Mouse (Mus musculus) urinary bladder, postnatal 4 days (tissue): ENCODE results near the gene Trappc6a.

ENCODE experiments used
- DNase-seq, 2 experiments: peaks; one replicate each; pipeline ENCODE4 v3.0.0; 2021 to 2022; ENCODE audit warnings: low spot score in 2 of 2

Gene Trappc6a

DNA sequence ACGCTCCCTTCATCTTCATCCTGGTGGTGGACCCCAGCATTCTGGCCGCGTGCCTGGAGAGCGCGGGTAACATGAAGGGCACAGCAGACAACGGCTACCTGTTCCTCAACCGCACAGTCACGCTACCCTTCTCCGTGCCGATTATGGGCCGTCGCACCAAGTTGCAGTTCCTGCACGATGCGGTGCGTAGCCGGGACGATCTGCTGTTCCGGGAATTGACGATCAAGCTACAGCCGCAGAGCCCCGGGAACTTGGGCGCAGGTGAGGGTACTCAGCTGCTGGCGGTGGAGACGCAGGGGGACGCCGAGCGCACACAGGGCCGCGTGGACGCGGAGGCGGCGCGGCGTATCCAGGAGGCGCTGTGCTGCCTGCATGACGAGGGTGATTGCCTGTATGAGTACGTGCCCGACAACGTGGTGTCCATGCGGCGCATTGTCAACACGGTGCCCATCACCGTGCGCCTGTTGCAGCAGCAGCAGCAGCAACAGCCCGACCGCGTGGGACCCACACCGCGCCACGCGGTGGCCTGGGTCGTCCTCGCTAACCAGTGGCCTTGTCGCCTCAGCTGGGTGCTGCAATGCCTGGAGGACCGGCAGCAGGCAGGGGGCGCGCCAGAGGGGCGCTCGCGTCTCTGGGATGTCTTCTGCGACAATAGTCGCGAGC lies 15.7 kb downstream of the Trappc6a start:
- peak in 1 of 2 experiments; percentile 48 for DNase-seq

DNA sequence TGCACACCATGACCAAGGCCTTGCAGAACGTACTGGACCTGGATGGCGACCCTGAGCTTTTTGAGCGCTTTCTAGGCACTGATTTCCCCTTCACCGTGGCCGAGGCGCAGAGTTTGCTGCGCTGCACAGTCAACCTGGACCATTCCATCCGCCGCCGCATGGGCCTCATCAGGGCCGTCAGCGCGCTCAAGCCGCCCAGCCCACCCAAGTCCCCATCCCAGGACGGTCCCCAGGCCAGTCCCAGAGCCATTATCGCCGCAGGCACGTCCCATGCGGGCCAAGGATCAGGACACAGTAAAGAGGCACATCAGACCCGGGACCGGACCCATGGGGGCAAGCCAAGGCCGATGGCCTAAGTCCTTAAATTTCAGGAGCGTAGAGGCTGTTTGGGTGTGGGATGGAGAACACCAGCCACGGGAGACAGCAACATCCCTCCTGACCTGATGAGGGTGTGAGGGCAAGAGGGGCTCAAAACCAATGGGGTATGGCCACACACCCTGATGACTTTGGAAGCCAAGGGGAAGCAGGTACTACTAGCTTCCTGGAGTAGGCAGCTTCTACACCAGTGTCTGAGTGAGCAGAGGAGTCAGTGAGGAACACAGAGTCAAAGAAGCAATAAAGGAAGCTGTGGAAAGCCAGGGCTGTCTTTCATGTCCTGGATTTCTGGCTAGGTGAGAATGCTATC lies 16.4 kb downstream of the Trappc6a start:
- DNase-seq = no peak

DNA sequence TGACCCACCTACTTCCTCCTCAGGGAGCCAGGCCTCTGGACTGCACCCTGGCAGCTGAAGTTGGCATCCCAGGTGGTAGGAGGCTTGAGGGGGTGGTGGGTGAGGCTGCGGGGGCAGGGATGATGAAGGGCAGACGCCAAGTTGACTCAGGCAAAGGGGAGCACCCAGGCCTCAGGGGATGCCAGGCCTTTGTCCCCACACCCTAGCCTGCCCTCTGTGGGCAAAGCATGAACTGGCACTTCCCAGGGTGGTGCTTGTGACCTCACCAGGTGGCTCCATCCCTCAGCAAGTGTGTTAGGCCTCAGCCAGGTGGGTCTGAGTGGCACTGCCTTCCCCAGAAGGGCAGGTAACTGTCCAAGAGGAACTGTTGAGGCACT lies 16.9 kb downstream of the Trappc6a start:
- DNase-seq = no peak

DNA sequence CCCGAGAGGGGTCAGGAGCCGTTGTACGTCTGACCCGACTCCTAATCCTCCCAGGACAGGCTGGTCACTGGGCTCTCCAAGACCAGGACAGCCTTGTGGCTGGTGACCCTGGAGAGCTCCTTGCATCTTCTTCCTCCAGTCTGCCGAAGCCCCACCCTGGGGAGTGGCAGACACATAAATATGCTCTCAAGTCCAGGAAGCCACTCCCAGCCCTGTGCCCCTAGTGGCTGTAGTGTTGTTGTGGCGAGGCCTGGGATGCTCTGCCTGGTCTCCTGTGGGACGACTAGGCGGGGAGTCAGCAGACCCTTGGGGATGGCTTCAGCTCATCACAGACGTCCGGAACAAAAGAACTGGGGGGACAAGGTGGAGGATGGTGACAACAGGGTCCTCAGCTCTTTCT lies 22.9 kb downstream of the Trappc6a start:
- no peak for DNase-seq

DNA sequence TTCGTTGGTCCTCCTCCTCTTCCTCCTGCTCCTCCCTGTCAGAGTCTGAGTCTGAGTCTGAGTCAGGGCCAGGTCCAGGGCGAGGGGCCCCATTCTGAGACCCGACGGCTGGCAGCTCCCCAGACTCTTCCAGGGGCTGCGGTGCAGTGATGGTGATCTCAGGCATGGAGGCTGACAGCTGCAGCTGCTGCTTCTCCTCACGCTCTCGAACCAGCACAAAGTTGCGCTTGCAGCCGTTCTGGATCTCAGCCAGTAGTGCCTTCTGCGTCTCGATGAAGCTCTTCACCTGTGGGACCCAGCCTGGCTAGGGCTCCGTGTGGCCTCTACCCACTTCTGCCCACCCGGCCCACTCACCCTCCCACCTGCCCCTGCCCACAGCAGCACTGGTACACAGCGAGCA lies 24.0 kb downstream of the Trappc6a start:
- DNase-seq = no peak

DNA sequence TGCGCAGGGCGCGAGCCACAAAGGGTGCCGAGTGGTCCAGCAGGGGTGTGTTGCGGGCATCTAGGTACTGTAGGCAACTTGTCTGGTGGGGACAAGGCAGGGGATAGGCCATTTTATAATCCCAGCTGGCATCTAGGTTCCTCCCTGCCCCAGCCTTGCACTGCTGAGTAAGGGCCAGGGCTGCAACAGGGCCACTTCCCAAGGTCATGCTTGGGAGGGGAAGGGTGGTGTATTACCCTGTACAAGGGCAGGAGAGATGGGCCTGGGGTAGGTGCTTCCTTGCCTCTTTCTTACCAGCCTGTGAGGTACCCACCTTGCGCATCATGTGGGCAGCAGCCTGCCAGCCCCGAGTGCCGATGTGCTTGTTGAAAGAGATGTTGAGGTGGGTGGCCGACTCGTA lies 26.5 kb downstream of the Trappc6a start:
- no peak for DNase-seq

DNA sequence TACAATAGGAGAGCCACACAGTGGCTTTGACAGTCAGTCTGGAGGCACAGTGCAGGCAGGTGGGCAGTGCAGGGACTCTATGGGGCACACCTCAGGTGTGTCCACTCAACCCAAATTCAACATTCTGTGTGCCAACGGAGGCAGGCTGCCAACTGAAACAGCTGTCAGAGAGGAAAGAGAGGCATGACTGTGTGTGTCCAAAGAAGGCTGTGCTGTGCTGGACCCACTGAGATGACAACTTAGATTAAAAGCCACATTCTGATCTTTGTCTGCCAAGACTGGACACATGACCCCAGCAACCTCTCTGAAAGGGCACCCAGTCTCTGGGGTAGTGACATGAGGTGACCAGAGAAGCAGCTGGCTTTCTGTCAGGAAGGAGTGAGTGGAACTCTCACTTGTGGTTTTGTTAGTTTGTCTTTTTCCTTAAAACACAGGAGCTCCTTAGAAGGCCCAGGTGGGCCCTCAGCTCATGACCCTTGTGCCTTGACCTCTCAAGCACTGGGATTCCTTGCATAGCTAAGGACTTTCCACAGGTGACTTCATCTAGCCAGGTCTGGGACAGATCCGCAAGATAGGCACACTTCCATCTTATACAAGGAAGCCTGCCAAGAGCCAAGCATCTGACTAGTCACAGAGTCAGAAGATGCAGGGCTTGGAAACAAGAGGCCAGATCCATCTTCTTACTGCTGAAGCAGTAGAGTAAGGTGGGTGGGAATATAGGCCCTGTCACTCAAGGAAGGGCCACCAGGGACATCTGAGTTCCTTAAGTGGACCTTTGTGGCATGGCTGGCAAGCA lies 32.8 kb downstream of the Trappc6a start:
- DNase-seq = no peak

DNA sequence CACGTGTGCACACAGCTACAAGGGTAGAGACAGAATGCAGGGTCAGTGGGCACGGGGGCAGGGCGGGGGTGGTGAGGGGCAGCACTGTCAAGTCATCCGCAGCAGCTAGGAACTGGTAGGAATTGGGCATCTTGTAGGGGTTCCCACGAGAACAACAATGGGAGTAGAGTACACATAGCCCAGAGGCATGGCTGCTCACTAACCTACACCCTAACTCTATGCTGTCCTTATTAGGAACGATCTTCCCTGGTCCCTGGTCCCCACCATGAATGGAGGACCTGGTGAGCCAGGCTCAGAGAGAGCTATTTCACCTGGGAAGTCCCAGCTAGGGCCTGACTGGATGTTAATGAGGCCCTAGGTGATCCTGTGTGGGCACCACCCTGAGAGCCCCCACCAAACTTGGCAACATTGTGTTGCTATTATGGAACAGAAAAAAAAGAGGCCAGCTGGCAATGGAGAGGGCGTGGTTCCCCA lies 33.5 kb downstream of the Trappc6a start:
- no peak for DNase-seq

DNA sequence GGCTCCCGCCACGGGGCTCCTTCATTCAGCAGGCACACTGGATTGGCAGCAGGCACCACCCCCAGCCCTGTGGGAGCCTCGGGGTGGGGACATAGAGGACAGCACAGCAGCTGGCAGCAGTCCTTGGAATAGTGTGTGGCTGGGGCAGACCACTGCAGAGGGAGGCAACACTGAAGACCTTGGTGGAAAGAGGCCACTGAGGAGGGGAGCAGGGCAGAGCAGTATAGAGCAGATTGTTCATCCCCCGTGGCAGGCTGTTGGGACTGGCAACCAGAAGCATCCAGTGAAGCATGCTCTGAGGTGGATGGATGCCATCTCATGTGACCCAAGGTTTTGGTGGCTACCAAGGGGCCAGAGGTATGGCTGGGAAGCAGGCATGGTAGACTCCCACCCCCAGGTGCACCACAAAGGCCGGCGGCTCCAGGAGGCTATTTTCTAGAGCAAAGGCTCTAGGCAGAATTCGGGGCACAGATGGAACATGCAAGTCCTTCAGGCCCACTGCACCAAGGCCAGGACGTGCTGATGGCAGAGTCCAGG lies 34.0 kb downstream of the Trappc6a start:
- peak in 1 of 2 experiments; percentile 22 for DNase-seq

DNA sequence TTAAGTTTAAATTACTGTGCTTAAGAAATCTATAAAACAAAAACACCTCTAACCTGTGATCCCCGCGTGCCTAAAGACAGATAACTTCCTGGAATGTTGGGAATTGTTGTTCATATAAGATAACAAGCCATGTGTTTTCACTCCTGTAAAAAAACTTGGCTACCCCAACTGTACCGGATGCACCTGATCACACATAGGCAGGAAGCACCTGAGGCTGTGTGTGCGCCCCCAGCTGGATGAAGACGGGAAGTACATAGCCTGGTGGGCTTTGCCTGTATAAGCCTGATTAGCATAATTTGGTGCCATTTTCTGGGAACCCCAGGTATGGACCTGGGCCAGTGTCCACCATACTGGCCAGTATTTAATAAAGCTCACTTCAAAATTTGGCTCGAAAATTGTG lies 35.4 kb downstream of the Trappc6a start:
- DNase-seq = peak in 1 of 2 experiments; percentile 17

DNA sequence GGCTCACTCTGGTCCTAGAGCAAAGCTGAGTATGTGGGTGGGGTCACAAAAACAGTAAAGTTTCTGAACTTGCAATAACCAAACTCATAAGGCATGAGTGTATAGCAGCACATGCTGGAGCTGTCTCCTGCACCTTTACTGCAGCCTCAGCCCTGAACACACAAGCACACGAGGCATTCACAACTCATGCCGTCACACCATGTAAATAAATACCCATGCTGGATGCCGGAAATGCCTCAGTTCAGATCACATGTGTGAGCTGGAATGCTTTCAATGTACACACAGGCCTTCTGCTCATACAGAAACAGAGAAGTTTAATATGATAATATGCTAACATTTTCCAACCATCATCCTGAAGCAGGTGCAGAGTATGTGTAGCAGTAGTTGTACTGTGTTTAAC lies 37.8 kb downstream of the Trappc6a start:
- no peak for DNase-seq

DNA sequence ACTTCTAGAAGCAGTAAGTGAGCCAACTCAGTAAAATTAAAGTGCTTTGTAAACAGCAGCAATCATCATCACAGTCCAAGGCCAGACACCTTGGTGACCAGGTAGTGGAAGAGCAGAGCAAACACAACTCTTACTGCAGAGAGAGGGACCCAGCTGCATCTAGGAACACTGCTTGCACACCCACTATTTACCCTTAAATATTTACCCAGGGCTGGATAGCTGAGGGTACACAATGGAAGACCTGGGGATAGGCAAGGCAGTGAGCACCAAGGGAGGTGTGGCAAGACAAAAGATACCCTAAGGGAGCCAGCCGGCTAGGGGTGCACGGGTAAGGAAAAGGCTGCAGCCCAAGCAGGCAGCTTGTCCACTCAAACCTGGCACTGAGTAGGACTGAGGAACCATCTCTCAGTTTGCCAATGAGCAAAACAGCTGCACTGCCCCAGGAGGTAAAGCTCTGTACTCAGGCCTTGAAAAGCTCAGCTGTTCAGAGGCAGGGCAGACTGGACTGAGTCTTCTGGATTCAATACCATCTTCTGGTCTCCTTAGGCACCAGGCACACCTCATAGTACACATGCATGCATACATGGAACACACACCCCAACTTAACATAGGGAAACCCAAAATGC lies 39.3 kb downstream of the Trappc6a start:
- no peak for DNase-seq

DNA sequence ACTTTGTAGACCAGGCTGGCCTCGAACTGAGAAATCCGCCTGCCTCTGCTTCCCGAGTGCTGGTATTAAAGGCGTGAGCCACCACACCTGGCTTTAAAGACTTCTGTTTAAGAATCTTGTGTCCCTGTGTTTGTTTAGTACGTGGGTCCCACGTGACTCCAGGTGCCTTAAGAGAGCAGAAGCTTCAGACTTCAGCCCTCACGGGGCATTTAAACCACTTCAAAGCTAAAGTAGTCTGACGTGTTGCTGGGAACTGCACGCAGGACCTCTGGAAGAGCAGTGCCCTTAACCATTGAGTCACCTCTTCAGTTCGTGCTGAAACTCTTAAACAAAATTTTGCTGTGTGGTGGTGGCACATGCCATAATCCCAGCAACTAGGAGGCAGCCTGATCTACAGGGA lies 41.2 kb downstream of the Trappc6a start:
- DNase-seq = no peak

DNA sequence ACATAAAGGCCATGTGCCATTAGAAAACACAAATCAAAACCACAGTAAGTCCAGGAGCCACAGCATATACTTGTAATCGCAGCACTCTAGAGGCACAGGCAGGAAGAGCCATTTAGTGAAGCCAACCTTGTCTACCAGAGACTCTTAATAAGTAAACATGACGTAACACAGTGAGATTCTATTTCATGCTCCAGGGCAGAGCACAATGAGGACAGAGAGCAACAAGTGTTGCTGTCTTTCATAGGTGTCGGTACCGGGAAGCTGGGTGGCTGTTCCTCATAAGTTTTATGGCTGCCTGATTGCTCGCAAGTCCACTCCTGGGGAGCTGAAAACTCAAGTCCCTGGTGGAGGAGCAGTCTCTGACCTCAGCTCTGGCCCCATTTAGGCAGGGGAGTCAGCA lies 43.4 kb downstream of the Trappc6a start:
- no peak for DNase-seq

DNA sequence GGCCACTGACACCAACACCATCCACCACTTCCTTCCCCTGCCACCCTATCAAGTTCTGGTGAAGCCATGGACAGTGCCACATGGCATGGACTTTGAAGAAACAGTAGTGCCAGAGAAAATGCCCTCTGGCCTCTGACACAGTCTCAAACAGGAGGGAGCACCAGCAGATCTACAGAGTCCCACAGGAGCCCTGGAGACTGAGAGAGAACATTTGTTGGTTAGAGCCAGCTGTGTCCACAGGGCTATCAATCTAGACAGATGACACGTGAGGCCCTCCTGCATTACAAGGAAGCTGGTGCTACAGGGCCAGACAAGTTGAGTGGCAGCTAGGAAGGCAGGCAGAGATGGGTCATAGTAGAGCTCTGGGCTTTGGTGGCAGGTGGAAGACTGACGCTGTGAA lies 44.2 kb downstream of the Trappc6a start:
- DNase-seq = no peak

DNA sequence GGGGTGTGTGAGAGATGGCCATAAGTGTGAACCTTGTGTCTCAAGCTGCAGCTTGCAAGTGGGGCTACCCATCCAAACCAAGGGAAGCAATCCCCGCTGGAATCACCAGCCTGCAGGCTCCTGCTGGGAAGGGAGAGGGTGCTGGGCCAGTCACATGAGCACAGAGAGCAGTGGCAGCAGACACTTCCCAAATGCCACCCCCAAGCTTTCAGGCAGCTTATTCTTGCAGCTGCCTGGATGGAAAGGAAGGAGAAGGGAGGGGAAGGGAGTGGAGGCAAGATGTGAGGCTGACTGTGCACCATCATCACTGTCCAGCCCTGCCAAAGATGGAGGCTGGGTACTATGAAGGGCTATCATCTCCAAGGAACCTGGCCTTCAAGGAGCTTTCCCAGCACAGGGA lies 46.0 kb downstream of the Trappc6a start:
- no peak for DNase-seq

DNA sequence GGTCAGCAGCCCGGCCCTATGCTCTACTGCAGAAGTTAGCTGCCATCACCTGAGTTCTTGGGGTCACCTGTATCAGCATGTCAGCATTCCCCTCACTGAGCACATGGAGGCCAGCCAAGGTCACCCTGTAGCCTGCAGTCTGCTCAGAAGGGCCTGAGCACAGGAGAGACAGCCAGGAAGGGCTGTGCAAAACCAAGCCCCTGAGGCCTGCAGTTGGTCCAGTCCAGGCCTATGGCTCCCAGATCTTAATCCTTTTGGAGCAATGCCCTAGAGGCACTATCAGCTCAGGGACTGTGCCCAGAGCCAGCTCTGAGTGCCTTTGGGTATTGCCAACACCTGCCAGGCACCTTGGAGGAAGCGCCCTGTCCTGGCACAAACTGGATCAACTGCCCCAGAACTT lies 48.9 kb downstream of the Trappc6a start:
- no peak for DNase-seq

DNA sequence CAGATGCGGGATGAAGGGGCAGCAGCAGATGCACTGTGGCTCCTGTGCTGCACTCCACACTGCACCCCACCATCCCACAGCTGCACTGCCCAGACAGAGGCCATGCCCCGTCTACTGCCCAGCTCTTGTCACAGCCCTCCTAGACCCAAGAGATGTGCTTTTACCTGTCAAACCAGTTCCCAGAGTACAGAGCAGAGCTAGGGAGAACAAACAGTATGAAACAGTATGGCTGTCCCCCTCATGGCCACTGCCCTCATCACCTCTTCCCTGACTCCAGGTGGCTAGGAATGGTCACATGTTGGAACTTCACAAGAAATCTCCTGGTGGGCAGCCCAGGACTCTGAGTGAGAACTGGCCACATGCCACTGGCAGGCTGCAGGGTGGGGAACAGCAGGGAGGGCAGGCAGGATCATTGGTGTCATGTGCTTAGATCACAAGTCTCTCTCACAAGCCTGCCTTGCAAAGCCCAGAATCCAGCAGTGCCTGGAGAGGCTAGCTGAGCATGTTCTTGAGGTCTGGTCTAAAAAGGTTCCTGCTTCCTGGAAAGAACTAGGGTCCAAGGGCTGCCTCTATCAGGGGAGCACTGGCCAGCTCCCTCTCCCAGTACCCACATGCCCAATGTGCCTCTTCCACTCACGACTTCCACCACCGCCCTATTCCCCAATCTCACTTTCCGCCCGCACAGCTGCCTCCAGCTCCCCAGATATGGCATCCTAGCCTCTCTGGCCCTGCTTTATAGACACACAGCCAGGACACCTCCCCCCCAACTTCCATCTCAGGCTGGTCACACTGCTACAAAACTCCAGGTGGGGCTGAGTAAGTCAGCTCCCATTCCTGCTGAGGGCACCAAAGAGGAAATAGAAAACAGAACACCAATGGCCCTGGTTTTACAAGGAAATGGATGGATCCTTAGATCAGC lies 50.0 kb downstream of the Trappc6a start:
- no peak for DNase-seq

DNA sequence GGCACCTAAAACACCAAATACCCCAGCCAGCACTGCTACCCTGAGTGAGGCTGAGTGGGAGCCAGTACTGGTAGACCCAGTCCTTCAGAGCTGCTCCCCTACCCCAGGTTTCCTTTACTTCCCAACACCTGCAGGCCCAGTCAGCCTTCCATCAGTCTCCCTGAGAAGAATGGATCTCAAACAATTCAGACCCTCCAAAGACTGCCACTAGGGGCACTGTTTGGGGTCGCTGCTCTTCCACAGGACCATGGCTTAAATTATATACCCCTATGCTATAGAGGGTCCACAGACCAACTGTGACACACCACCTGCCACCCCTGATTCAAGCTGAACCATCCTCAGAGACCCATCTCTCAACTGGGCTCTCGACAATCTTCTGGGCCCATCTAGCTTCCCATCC lies 50.8 kb downstream of the Trappc6a start:
- DNase-seq = no peak

DNA sequence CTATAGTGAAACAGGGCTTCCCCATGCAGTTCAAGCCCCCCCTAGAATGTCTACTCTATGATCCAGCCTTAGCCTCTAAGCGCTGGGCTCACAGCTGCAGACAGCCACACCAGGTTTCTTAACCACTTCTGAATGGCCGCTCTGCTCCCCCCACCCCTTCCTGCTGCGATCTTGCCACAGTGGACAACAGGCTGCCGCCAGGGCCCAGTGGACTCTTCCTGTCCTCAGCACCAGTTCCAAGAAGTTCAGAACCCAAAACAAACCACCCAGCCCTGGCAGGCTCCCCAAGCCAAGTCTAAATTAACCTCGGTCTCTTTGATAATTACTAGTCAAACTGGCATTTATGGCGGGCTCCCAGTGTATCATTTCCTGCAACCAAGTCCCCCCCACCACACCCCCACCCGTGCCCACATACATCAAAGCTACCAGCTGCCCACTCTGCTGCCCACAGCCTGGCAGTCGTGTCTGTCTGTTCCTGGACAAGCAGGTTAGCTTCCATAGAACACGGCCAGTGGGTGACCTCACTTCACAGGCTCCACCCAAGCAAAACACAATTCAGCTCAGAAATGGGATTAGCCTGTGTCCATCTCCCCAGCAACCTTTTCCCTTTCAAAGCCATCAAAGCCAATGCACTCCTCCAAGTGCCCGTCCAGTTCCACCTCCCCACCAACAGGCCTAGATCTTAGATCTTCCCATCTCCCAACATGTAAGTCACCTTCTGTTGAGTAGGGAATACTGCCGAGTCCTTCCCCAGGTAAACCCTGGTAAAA lies 52.5 kb downstream of the Trappc6a start:
- DNase-seq = no peak
